Mouse (Mus musculus): ENCODE data around the gene Cyp26a1. TPM values are rescaled to one million over a fixed set of nuclear protein-coding genes. Genes with fewer than 3 reads are reported as not detected.

The Cyp26a1 gene
- polyA plus RNA-seq, 1 experiment from 2014 or later = 0.16 TPM

DNA sequence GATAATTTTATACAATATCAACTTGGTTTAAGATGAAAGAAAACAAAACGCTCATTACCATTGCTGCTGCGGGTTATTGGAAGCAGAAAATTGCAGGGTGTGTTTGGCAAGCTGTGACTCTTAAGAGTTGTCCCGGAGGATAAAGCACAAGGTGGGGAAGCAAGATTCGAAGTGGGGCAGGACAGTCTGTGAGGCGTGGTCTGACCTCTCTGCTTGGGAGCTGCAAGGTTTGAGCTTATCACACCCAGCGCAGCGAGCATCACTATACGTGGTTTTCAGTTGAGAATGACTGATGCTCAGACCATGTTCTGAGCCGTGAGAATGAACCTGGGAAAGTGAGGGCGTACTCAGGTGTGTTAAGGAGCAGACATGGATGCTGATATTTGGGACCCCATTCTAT lies 17.1 kb downstream of the Cyp26a1 start:
- H3K36me3 ChIP-seq (ENCODE audit: control insufficient read depth, insufficient read depth, low read length) = no peaks in the 10 kb centered on the region
- H3K4me2 ChIP-seq (ENCODE audit: low read length) = no peak overlapping the region
- no peaks in the 10 kb centered on the region for H3K4me1 ChIP-seq (ENCODE audit: control insufficient read depth, insufficient read depth, low read length)
- H3K27ac ChIP-seq (ENCODE audit: low read length) = no peak overlapping the region
- H3K9me3 ChIP-seq (replicated peaks; ENCODE audit: control insufficient read depth, low read length, poor library complexity, severe bottlenecking) = no peaks in the 10 kb centered on the region
- H3K4me3 ChIP-seq (ENCODE audit: low read depth, low read length) = no peak overlapping the region
- no peaks in the 10 kb centered on the region; the same call in 1 of the 2 replicates for H3K27me3 ChIP-seq (ENCODE audit: control insufficient read depth, insufficient read depth, low read depth, low read length)
- H3K9ac ChIP-seq (ENCODE audit: low read depth, low read length) = no peak overlapping the region
- no peak for ATAC-seq
- WGBS = 78% methylated on average over 10 of the region's 10 CpGs

- H3K4me3 ChIP-seq (ENCODE audit: low read depth, low read length) = no peak overlapping the region
- H3K9ac ChIP-seq (ENCODE audit: low read depth, low read length) = no peak overlapping the region
- H3K9me3 ChIP-seq (replicated peaks; ENCODE audit: control insufficient read depth, low read length, poor library complexity, severe bottlenecking) = no peaks in the 10 kb centered on the region
- WGBS = 91% methylated on average over 1 of the region's 1 CpGs
- no peak overlapping the region for H3K4me2 ChIP-seq (ENCODE audit: low read length)
- H3K36me3 ChIP-seq (ENCODE audit: control insufficient read depth, insufficient read depth, low read length) = no peaks in the 10 kb centered on the region
- no peak for ATAC-seq
- H3K27ac ChIP-seq (ENCODE audit: low read length) = no peak overlapping the region
- no peaks in the 10 kb centered on the region; the same call in 1 of the 2 replicates for H3K27me3 ChIP-seq (ENCODE audit: control insufficient read depth, insufficient read depth, low read depth, low read length)
- no peaks in the 10 kb centered on the region for H3K4me1 ChIP-seq (ENCODE audit: control insufficient read depth, insufficient read depth, low read length)
Measured at GRCm38 (mm10) chr19:37715980-37716379, 18.4 kb downstream of the Cyp26a1 start.

GRCm38 (mm10) chr19:37716524-37717175 lies 19.1 kb downstream of the Cyp26a1 start:
- no peak overlapping the region for H3K27ac ChIP-seq (ENCODE audit: low read length)
- H3K4me3 ChIP-seq (ENCODE audit: low read depth, low read length) = no peak overlapping the region
- no peaks in the 10 kb centered on the region; the same call in 1 of the 2 replicates for H3K27me3 ChIP-seq (ENCODE audit: control insufficient read depth, insufficient read depth, low read depth, low read length)
- 87% methylated on average over 12 of the region's 12 CpGs for WGBS
- H3K9me3 ChIP-seq (replicated peaks; ENCODE audit: control insufficient read depth, low read length, poor library complexity, severe bottlenecking) = no peaks in the 10 kb centered on the region
- H3K9ac ChIP-seq (ENCODE audit: low read depth, low read length) = no peak overlapping the region
- H3K4me1 ChIP-seq (ENCODE audit: control insufficient read depth, insufficient read depth, low read length) = no peaks in the 10 kb centered on the region
- ATAC-seq = no peak
- no peak overlapping the region for H3K4me2 ChIP-seq (ENCODE audit: low read length)
- no peaks in the 10 kb centered on the region for H3K36me3 ChIP-seq (ENCODE audit: control insufficient read depth, insufficient read depth, low read length)

DNA sequence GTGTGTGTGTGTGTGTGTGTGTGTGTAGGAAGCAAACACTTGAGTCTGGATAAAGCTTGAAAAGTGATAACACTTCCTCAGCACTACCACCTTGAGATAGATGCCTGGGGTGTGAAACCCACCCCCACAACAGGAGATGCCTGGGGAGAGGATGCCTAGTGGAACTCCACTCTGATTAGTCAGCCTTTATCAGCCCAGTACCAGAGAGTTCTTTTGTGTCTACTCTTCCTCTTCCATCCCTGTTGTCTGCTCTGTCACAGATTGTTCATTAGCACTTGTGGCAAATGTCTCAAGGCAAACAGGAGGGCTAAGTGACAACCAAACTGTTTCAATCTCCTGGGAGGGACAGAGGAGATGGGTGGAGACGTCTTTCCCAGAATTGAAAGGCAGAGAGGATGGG lies 21.6 kb downstream of the Cyp26a1 start:
- Histone ChIP-seq H3K4me1 (ENCODE audit: control insufficient read depth, insufficient read depth, low read length) (no peaks in the 10 kb centered on the region), H3K27me3 (ENCODE audit: control insufficient read depth, insufficient read depth, low read depth, low read length) (no peaks in the 10 kb centered on the region; the same call in 1 of the 2 replicates), H3K4me2 (ENCODE audit: low read length) (no peak overlapping the region), H3K36me3 (ENCODE audit: control insufficient read depth, insufficient read depth, low read length) (no peaks in the 10 kb centered on the region), H3K9ac (ENCODE audit: low read depth, low read length) (no peak overlapping the region), H3K27ac (ENCODE audit: low read length) (no peak overlapping the region), H3K4me3 (ENCODE audit: low read depth, low read length) (no peak overlapping the region), H3K9me3 (replicated peaks; ENCODE audit: control insufficient read depth, low read length, poor library complexity, severe bottlenecking) (no peaks in the 10 kb centered on the region)
- ATAC-seq = no peak
- WGBS = 67% methylated on average over 1 of the region's 1 CpGs

GRCm38 (mm10) chr19:37724591-37724990 lies 27.0 kb downstream of the Cyp26a1 start:
- H3K4me3 ChIP-seq (ENCODE audit: low read depth, low read length) = no peak overlapping the region
- H3K36me3 ChIP-seq (ENCODE audit: control insufficient read depth, insufficient read depth, low read length) = no peaks in the 10 kb centered on the region
- H3K9ac ChIP-seq (ENCODE audit: low read depth, low read length) = no peak overlapping the region
- H3K9me3 ChIP-seq (replicated peaks; ENCODE audit: control insufficient read depth, low read length, poor library complexity, severe bottlenecking) = 0 out of 2 replicates have a peak, but pooled peaks cover 2% of the 10 kb centered on the region
- no peak overlapping the region for H3K4me2 ChIP-seq (ENCODE audit: low read length)
- H3K4me1 ChIP-seq (ENCODE audit: control insufficient read depth, insufficient read depth, low read length) = no peaks in the 10 kb centered on the region
- H3K27ac ChIP-seq (ENCODE audit: low read length) = no peak overlapping the region
- no peaks in the 10 kb centered on the region for H3K27me3 ChIP-seq (ENCODE audit: control insufficient read depth, insufficient read depth, low read depth, low read length)
- 96% methylated on average over 5 of the region's 5 CpGs for WGBS
- no peak for ATAC-seq

DNA sequence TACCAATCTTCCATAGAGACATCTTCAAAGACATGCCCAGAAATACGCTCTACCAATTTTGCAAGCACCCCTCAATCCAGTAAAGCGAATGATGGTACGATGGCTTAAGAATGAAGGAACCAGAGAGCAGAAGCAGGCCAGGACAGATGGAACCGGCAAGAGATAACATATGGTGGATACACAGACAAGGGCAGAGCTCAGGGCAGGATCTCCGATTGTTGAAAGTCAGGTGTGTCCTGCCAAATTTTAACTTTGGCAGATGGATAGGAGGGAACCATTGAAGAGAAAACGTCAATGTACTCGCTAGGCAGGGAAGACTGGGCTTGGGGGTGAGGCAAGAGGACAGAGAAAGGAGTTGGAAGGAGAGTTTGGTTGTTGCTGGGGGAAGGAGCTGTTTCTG lies 29.0 kb downstream of the Cyp26a1 start:
- no peak overlapping the region for H3K4me2 ChIP-seq (ENCODE audit: low read length)
- no peaks in the 10 kb centered on the region for H3K36me3 ChIP-seq (ENCODE audit: control insufficient read depth, insufficient read depth, low read length)
- no peak overlapping the region for H3K9ac ChIP-seq (ENCODE audit: low read depth, low read length)
- H3K27me3 ChIP-seq (ENCODE audit: control insufficient read depth, insufficient read depth, low read depth, low read length) = no peaks in the 10 kb centered on the region
- no peak overlapping the region for H3K4me3 ChIP-seq (ENCODE audit: low read depth, low read length)
- H3K27ac ChIP-seq (ENCODE audit: low read length) = no peak overlapping the region
- no peaks in the 10 kb centered on the region for H3K4me1 ChIP-seq (ENCODE audit: control insufficient read depth, insufficient read depth, low read length)
- ATAC-seq = no peak
- H3K9me3 ChIP-seq (replicated peaks; ENCODE audit: control insufficient read depth, low read length, poor library complexity, severe bottlenecking) = 0 out of 2 replicates have a peak, but pooled peaks cover 2% of the 10 kb centered on the region
- WGBS = 94% methylated on average over 7 of the region's 7 CpGs

GRCm38 (mm10) chr19:37727366-37727765 lies 29.8 kb downstream of the Cyp26a1 start:
- H3K9me3 ChIP-seq (replicated peaks; ENCODE audit: control insufficient read depth, low read length, poor library complexity, severe bottlenecking) = 0 out of 2 replicates have a peak, but pooled peaks cover 2% of the 10 kb centered on the region
- no peaks in the 10 kb centered on the region for H3K36me3 ChIP-seq (ENCODE audit: control insufficient read depth, insufficient read depth, low read length)
- H3K27ac ChIP-seq (ENCODE audit: low read length) = no peak overlapping the region
- WGBS = 98% methylated on average over 2 of the region's 2 CpGs
- ATAC-seq = no peak
- H3K4me1 ChIP-seq (ENCODE audit: control insufficient read depth, insufficient read depth, low read length) = no peaks in the 10 kb centered on the region
- H3K27me3 ChIP-seq (ENCODE audit: control insufficient read depth, insufficient read depth, low read depth, low read length) = no peaks in the 10 kb centered on the region
- H3K4me2 ChIP-seq (ENCODE audit: low read length) = no peak overlapping the region
- H3K4me3 ChIP-seq (ENCODE audit: low read depth, low read length) = no peak overlapping the region
- no peak overlapping the region for H3K9ac ChIP-seq (ENCODE audit: low read depth, low read length)

DNA sequence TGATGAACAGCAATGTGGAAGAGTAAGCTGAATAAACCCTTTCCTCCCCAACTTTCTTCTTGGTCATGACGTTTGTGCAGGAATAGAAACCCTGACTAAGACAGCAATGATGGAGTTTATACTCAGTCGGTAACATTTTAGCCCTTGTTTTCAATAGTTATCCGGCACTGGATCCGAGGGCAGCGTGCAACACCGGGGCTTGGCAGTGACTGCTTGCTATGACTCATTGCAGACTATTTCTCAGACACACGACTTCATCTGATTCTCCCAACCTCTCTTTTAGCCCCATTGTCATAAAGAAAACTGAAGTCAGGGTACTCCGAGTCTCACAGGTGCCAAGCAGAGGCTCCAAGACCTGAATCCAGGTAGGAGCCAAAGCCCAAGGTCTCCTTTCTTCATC lies 37.8 kb downstream of the Cyp26a1 start:
- no peak for ATAC-seq
- H3K4me1 ChIP-seq (ENCODE audit: control insufficient read depth, insufficient read depth, low read length) = no peaks in the 10 kb centered on the region
- H3K4me3 ChIP-seq (ENCODE audit: low read depth, low read length) = no peak overlapping the region
- H3K27me3 ChIP-seq (ENCODE audit: control insufficient read depth, insufficient read depth, low read depth, low read length) = no peaks in the 10 kb centered on the region
- no peak overlapping the region for H3K9ac ChIP-seq (ENCODE audit: low read depth, low read length)
- WGBS = 89% methylated on average over 8 of the region's 8 CpGs
- no peaks in the 10 kb centered on the region for H3K36me3 ChIP-seq (ENCODE audit: control insufficient read depth, insufficient read depth, low read length)
- no peak overlapping the region for H3K4me2 ChIP-seq (ENCODE audit: low read length)
- no peak overlapping the region for H3K27ac ChIP-seq (ENCODE audit: low read length)
- no peaks in the 10 kb centered on the region for H3K9me3 ChIP-seq (replicated peaks; ENCODE audit: control insufficient read depth, low read length, poor library complexity, severe bottlenecking)

DNA sequence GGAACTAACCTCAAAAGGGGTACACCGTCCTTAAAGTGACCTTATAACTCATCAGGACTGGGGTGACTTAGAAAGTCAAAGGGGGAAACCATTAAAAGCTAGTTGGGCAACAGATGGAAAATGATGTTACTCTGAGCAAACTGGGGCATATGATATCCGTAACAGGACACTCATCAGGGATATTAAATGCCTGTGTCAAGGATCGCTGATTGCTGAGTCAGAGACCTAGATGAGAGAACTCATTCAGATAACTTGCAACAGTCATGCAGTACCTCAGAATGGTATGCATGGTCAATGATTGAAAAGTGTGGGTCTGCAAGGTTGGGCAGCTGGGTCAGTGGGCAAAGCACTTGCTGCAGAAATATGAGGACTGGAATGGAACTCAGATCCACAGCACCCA lies 41.0 kb downstream of the Cyp26a1 start:
- Histone ChIP-seq H3K27me3 (ENCODE audit: control insufficient read depth, insufficient read depth, low read depth, low read length) (no peaks in the 10 kb centered on the region), H3K36me3 (ENCODE audit: control insufficient read depth, insufficient read depth, low read length) (no peaks in the 10 kb centered on the region), H3K4me1 (ENCODE audit: control insufficient read depth, insufficient read depth, low read length) (no peaks in the 10 kb centered on the region), H3K4me3 (ENCODE audit: low read depth, low read length) (no peak overlapping the region), H3K9me3 (replicated peaks; ENCODE audit: control insufficient read depth, low read length, poor library complexity, severe bottlenecking) (no peaks in the 10 kb centered on the region), H3K9ac (ENCODE audit: low read depth, low read length) (no peak overlapping the region), H3K27ac (ENCODE audit: low read length) (no peak overlapping the region), H3K4me2 (ENCODE audit: low read length) (no peak overlapping the region)
- no peak for ATAC-seq
- 93% methylated on average over 3 of the region's 3 CpGs for WGBS
